Mouse (Mus musculus) cerebellum, adult 2 months (tissue): ENCODE measurements around the gene Adad1. TPM values are rescaled to one million over a fixed set of nuclear protein-coding genes. Genes with fewer than 3 reads are reported as not detected.

Source experiments
- DNase-seq, 2 experiments: peaks; one replicate each; pipeline ENCODE4 v3.0.0; 2021
- H3K27ac ChIP-seq: fragments of 200-500 bp; 2 replicates; pipeline ENCODE4 v1.5.1; 2012; ENCODE audit warnings: low read length, control low read depth, inconsistent platforms; ENCODE audit not compliant: insufficient read depth
- H3K27me3 ChIP-seq: fragments of 200-500 bp; 2 replicates; pipeline ENCODE4 v1.6.1; 2012; ENCODE audit warnings: inconsistent platforms, mild to moderate bottlenecking, low read length, moderate library complexity; ENCODE audit not compliant: control insufficient read depth, insufficient read depth
- H3K4me1 ChIP-seq: fragments of 200-500 bp; 2 replicates; pipeline ENCODE4 v1.6.1; 2011; ENCODE audit warnings: low read length; ENCODE audit not compliant: control insufficient read depth, insufficient read depth
- H3K4me3 ChIP-seq: fragments of 200-500 bp; replicated peaks from 2 replicates; pipeline ENCODE3; 2011; ENCODE audit warnings: mild to moderate bottlenecking, low read depth, low read length, control low read depth; ENCODE audit not compliant: insufficient read depth
- CTCF ChIP-seq: fragments of 200-500 bp; IDR thresholded peaks from 2 replicates; pipeline ENCODE4 v1.5.1; 2011; ENCODE audit warnings: low read depth, mild to moderate bottlenecking, control low read depth, low read length, moderate library complexity, borderline replicate concordance; ENCODE audit not compliant: insufficient read depth
- POLR2A ChIP-seq: fragments of 200-500 bp; IDR thresholded peaks from 2 replicates; pipeline ENCODE4 v1.6.1; 2011; ENCODE audit warnings: low read length, control low read depth, borderline replicate concordance; ENCODE audit not compliant: insufficient read depth
- WGBS: fragments of 180-500 bp; shearing (Covaris S2); methylation state at CpG from one replicate; pipeline ENCODE4 v1.1.7; 2018; 5-methylcytosine and 5-hydroxymethylcytosine counted together
- polyA plus RNA-seq: library from polyadenylated mRNA; depleted of rRNA; stranded (reverse); fragments of >200 nt; gene quantifications from 2 replicates; pipeline ENCODE4 v1.2.3, GENCODE M21; 2012; rRNA removed

The Adad1 gene
- not detected in 2 replicates for polyA plus RNA-seq

DNA sequence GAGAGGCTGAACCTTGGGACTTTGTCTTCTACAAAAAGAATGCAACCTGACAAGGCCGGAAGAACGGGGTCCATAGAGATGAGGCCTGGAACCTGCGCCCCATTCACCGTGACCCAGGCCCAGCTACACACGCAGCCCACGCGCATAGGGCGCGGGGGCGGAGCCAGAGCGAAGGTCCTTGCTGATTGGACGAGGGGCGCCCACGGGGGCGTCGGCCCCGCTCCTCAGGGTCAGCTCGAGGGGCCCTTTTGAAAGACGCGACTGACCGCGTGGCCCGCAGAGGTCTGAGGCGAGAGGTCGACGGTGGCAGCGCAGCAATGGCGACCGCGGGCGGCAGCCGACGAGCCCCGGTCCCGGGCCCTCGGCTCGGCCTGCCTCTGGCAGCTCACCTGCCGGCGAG lies at the start of gene Adad1:
Adad1 (plus strand) TSS at position 122 of the 400 bp plus-strand sequence.
- H3K27ac ChIP-seq = no peak within 1 kb of the TSS
- no peaks in the 10 kb centered on the region for H3K27me3 ChIP-seq
- DNase-seq = no peak
- H3K4me3 ChIP-seq = no peak within 1 kb of the TSS
- H3K4me1 ChIP-seq = no peaks in the 10 kb centered on the region
- no peak for TF ChIP-seq CTCF
- no peak for TF ChIP-seq POLR2A
- 70% methylated on average over 39 of the region's 39 CpGs for WGBS

DNA sequence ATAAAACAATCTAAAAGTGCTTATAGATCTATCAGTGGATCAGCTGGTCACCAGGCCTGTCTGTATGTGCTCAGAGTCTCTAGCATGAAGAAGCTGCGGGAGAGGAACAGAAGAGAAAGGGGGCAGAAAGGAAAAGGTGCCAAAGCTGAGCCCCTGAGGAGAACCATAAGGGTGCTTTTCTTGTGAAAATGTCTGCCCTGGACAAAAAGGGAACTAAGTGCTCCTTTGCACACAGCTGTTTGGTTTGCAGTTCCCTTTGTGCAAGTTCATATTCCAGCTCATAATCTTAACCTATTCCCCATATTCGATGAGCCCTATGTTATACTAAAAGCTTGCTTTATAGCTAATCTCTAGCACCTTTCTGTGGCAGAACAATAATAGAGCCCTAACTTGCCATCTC lies 25.3 kb upstream of the Adad1 start:
- Histone ChIP-seq H3K27ac (no peak overlapping the region), H3K27me3 (no peaks in the 10 kb centered on the region), H3K4me3 (no peak overlapping the region), H3K4me1 (no peaks in the 10 kb centered on the region)
- no peak for DNase-seq
- no peak for TF ChIP-seq POLR2A
- TF ChIP-seq CTCF = no peak
- 90% methylated on average over 2 of the region's 2 CpGs for WGBS

DNA sequence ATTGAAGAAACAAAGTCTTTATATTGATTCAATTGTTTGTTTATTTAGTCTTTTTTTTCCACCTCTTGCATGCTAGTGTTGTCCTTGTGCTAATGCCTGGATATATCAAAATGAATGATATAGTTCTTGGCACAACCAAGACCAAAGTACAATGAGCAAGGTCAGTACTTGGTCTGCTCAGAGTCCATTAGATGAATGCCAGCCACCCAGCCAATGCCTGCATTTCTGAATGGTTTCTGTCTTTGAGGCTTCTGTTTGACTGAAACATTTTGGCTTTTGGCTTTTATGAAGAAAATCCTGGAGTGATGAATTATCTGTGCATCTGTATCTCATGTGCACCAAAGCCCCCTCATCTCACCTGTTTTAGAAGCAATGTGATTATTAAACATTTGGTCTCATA lies 23.5 kb upstream of the Adad1 start:
- Histone ChIP-seq H3K4me3 (no peak overlapping the region), H3K27me3 (no peaks in the 10 kb centered on the region), H3K4me1 (no peaks in the 10 kb centered on the region), H3K27ac (no peak overlapping the region)
- no peak for TF ChIP-seq POLR2A
- no peak for TF ChIP-seq CTCF
- DNase-seq = no peak

DNA sequence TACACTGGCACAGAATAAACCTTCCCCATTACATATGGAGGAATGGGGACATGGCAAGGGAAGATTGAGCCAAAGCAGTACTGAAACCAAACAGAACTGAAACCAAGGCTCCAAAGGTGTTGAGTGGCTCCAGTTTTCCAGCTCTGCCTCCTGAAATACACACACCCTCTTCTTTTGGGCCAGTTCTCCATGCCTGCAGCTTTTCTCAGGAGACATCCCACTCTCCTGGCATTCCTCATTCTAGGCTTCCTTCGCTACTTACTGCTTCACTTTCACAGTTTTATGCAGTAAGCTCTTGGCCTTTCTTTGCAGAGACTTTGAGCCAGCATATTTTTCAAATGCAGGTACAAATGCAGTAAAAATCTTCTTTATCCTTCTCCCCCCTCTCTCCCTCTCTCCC lies 11.8 kb upstream of the Adad1 start:
- no peak for DNase-seq
- H3K4me1 ChIP-seq = no peaks in the 10 kb centered on the region
- TF ChIP-seq CTCF = no peak
- no peak overlapping the region for H3K27ac ChIP-seq
- no peak overlapping the region for H3K4me3 ChIP-seq
- 92% methylated on average over 1 of the region's 1 CpGs for WGBS
- H3K27me3 ChIP-seq = no peaks in the 10 kb centered on the region

DNA sequence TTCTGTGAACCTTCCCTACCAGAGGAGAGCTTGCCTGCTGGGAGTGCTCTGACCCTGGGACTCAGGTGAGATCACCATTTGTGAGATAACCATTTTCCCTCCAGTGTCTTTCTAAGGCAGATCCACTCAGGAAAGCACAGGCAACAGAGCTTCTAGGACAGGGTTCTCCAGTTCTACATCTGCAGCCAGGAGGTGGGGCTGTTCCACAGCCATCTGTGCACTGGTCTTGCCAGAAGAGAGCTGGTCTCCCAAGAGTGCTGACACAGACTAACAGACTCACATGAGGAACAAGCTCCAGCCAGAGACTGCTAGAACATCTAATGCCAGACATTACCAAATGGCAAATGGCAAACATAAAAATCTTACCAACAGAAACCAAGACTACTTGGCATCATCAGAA lies 9.9 kb downstream of the Adad1 start:
- H3K27ac ChIP-seq = no peak overlapping the region
- TF ChIP-seq CTCF (no peak), POLR2A (no peak)
- H3K4me3 ChIP-seq = no peak overlapping the region
- no peaks in the 10 kb centered on the region for H3K27me3 ChIP-seq
- H3K4me1 ChIP-seq = no peaks in the 10 kb centered on the region
- peak in 1 of 2 experiments; percentile 5 for DNase-seq

DNA sequence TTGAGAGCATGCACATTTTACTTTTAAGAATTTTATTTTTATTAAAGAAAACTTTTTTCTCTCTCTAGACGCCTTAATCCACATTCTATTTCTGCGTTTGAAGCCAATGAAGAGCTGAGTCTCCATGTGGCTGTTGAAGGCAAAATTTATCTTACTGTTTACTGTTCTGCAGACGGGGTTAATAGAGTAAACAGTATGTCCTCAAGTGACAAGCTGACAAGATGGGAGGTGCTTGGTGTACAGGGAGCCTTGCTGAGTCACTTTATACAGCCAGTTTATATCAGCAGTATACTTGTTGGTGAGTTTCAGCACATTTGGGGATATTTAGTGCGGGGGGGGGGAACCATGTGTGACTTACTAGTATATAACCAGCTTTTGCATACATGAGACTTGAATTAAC lies 21.5 kb downstream of the Adad1 start:
- WGBS = 85% methylated on average over 4 of the region's 4 CpGs
- Histone ChIP-seq H3K27ac (no peak overlapping the region), H3K27me3 (no peaks in the 10 kb centered on the region), H3K4me3 (no peak overlapping the region), H3K4me1 (no peaks in the 10 kb centered on the region)
- TF ChIP-seq CTCF (no peak), POLR2A (no peak)
- no peak for DNase-seq

DNA sequence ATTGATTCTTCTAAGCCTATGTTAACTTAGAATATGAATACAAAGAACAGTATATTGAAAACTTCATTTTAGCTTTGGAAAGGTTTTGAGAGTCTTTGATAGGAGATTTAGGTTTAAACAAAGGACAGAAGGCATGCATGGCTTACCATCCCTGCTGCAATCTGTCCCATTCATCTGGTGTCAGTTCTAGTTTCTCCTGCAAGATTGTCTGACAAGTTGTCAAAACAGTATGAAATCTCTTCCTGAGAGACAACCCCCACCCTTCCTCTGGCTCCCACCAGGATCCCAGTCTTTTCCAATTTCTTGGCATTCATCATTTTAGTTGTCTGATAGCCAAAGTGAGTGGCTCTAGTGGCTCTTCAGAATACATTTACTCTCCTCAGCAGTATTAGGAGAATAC lies 27.4 kb downstream of the Adad1 start:
- Histone ChIP-seq H3K4me1 (no peaks in the 10 kb centered on the region), H3K27ac (no peak overlapping the region), H3K27me3 (no peaks in the 10 kb centered on the region), H3K4me3 (no peak overlapping the region)
- no peak for DNase-seq
- TF ChIP-seq POLR2A (no peak), CTCF (no peak)

DNA sequence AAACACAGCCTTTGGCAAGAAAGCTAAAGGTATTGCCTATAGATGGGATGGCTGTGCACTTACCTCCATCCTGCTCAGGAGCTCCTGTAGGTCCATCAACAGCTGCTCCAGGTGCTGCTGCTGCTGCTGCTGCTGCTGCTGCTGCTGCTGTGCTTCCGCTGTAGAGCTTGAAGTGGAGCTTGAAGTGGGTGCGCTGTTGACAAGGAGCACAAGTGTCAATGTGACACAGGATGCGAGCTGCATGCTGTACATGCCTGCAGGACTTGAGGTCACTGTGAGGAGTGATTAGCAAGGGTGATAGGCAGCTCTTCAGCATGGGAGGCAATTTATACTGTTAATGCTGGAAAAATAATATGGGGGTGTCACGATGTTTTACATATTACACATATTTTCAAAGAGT lies 62.3 kb downstream of the Adad1 start, which contains the start of gene Il2:
Il2 (minus strand) TSS at position 305 of the 400 bp plus-strand sequence.
- WGBS = 86% methylated on average over 4 of the region's 4 CpGs
- no peaks in the 10 kb centered on the region for H3K4me1 ChIP-seq
- no peak for TF ChIP-seq CTCF
- no peak within 1 kb of the TSS for H3K27ac ChIP-seq
- DNase-seq = no peak
- H3K27me3 ChIP-seq = no peaks in the 10 kb centered on the region
- no peak within 1 kb of the TSS for H3K4me3 ChIP-seq

DNA sequence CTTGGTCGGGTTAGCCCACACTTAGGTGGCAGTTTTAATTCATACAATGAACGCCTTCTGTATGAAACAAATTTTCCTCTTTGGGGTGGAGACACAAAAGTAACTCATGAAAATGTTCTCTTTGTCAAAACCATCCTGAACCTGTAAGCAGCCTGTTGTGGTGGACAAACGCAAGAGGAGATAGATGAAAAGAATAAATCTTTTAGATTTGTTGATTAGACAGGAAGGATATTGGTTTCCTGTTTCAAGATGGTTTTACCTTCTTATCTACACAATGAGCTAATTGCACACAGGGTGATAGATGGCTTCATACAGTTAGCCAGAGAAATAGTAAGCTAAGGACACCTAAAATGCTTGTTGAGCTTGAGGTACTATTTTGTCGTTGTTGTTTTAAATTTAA lies 62.8 kb downstream of the Adad1 start:
- TF ChIP-seq CTCF (no peak), POLR2A (no peak)
- WGBS = 88% methylated on average over 4 of the region's 4 CpGs
- no peaks in the 10 kb centered on the region for H3K27me3 ChIP-seq
- H3K4me3 ChIP-seq = no peak overlapping the region
- no peak for DNase-seq
- no peak overlapping the region for H3K27ac ChIP-seq
- H3K4me1 ChIP-seq = no peaks in the 10 kb centered on the region
